Mouse (Mus musculus): ENCODE data around the gene Trrap.

Trrap gene

GRCm38 (mm10) chr5:144780654-144781053 is 13.1 kb downstream of the Trrap start:
- DNase-seq (ENCODE audit: low spot score in 2 of 2), result no peak

- DNase-seq (ENCODE audit: low spot score in 2 of 2), result no peak
These were observed 18.9 kb downstream of the Trrap start for GRCm38 (mm10) chr5:144786464-144786863.

GRCm38 (mm10) chr5:144793374-144793773 is 25.8 kb downstream of the Trrap start:
- no peak for DNase-seq (ENCODE audit: low spot score in 2 of 2)

- no peak for DNase-seq (ENCODE audit: low spot score in 2 of 2)
These were observed 27.2 kb downstream of the Trrap start for GRCm38 (mm10) chr5:144794687-144795086.

GRCm38 (mm10) chr5:144797116-144797515 is 29.6 kb downstream of the Trrap start:
- DNase-seq (ENCODE audit: low spot score in 2 of 2), result no peak

GRCm38 (mm10) chr5:144803066-144803465 is 35.5 kb downstream of the Trrap start:
- DNase-seq (ENCODE audit: low spot score in 2 of 2), result no peak

GRCm38 (mm10) chr5:144804181-144804580 is 36.6 kb downstream of the Trrap start:
- DNase-seq (ENCODE audit: low spot score in 2 of 2), result no peak

- no peak for DNase-seq (ENCODE audit: low spot score in 2 of 2)
These were observed 39.4 kb downstream of the Trrap start for GRCm38 (mm10) chr5:144806931-144807330.

GRCm38 (mm10) chr5:144828365-144829102 is 61.0 kb downstream of the Trrap start:
- DNase-seq (ENCODE audit: low spot score in 2 of 2), result no peak

GRCm38 (mm10) chr5:144829631-144830030 is 62.1 kb downstream of the Trrap start:
- no peak for DNase-seq (ENCODE audit: low spot score in 2 of 2)

- DNase-seq (ENCODE audit: low spot score in 2 of 2), result no peak
These were observed 64.4 kb downstream of the Trrap start for GRCm38 (mm10) chr5:144831840-144832469.

GRCm38 (mm10) chr5:144836100-144836499 is 68.6 kb downstream of the Trrap start:
- DNase-seq (ENCODE audit: low spot score in 2 of 2), result no peak

GRCm38 (mm10) chr5:144845352-144845751 is 77.8 kb downstream of the Trrap start:
- no peak for DNase-seq (ENCODE audit: low spot score in 2 of 2)

- no peak for DNase-seq (ENCODE audit: low spot score in 2 of 2)
These were observed 81.2 kb downstream of the Trrap start for GRCm38 (mm10) chr5:144848735-144849134.

- no peak for DNase-seq (ENCODE audit: low spot score in 2 of 2)
These were observed 82.4 kb downstream of the Trrap start for GRCm38 (mm10) chr5:144849932-144850331.

GRCm38 (mm10) chr5:144851820-144852219 is 84.3 kb downstream of the Trrap start:
- no peak for DNase-seq (ENCODE audit: low spot score in 2 of 2)

- DNase-seq (ENCODE audit: low spot score in 2 of 2), result no peak
These were observed 86.4 kb downstream of the Trrap start for GRCm38 (mm10) chr5:144853931-144854330.

- DNase-seq (ENCODE audit: low spot score in 2 of 2), result no peak
These were observed 88.4 kb downstream of the Trrap start for GRCm38 (mm10) chr5:144855936-144856335.

- no peak for DNase-seq (ENCODE audit: low spot score in 2 of 2)
These were observed 91.0 kb downstream of the Trrap start for GRCm38 (mm10) chr5:144858527-144858926.

GRCm38 (mm10) chr5:144859284-144859683 is 91.8 kb downstream of the Trrap start:
- no peak for DNase-seq (ENCODE audit: low spot score in 2 of 2)

GRCm38 (mm10) chr5:144860913-144861312 is 93.4 kb downstream of the Trrap start:
- DNase-seq (ENCODE audit: low spot score in 2 of 2), result no peak

- DNase-seq (ENCODE audit: low spot score in 2 of 2), result no peak
These were observed 99.4 kb downstream of the Trrap start for GRCm38 (mm10) chr5:144866923-144867322.

- DNase-seq (ENCODE audit: low spot score in 2 of 2), result no peak
These were observed 101.9 kb downstream of the Trrap start for GRCm38 (mm10) chr5:144869466-144869865.

Data from spleen, postnatal 36 days (tissue).